9 mouse cellular contexts compared by ENCODE assay signal in genomic region chr11:18581997-18582780, GRCm38 (mm10).
DNase-seq lines count a peak whose midpoint lies in the region; ATAC-seq and TF ChIP-seq lines count a peak whose summit lies in the region.
"Had no signal": no experiment of that assay in that cellular context is flagged by ENCODE, and none has a peak within 500 bp of the region (broad histone marks: within the 10 kb centered on the region; RNA-seq: fewer than 3 reads in every experiment).

No protein-coding gene starts in this region.

- H3K9me3 ChIP-seq in heart, embryonic 16.5 days (replicated peaks; ENCODE audit: control insufficient read depth, low read length): no peaks in the 10 kb centered on the region
- H3K9me3 ChIP-seq in lung, embryonic 16.5 days (ENCODE audit: control insufficient read depth, low read length): no peaks in the 10 kb centered on the region
- H3K9me3 ChIP-seq in intestine, postnatal 0 days (ENCODE audit: control insufficient read depth): no peaks in the 10 kb centered on the region

- H3K4me1 ChIP-seq in heart, embryonic 16.5 days (ENCODE audit: control insufficient read depth, insufficient read depth, low read length): peaks cover 16% of the 10 kb centered on the region
- peaks cover 18% of the 10 kb centered on the region for H3K4me1 ChIP-seq in lung, embryonic 16.5 days (replicated peaks; ENCODE audit: control insufficient read depth, insufficient read depth, low read length)
- no peaks in the 10 kb centered on the region for H3K4me1 ChIP-seq in intestine, postnatal 0 days (replicated peaks; ENCODE audit: control insufficient read depth, insufficient read depth, low read length)

- no peak overlapping the region; the same call in 1 of the 2 replicates for H3K27ac ChIP-seq in heart, embryonic 16.5 days (ENCODE audit: low read length)
- peak overlapping the region; percentile 66 for H3K27ac ChIP-seq in lung, embryonic 16.5 days (ENCODE audit: low read length)
- H3K27ac ChIP-seq in intestine, postnatal 0 days (ENCODE audit: low read depth, low read length): no peak overlapping the region
- H3K27ac ChIP-seq: kidney, postnatal 0 days had no signal

- intact Hi-C loops in left cerebral cortex, postnatal 10 days (cut with DNase I): no loop called here

- peak; percentile 69 for ATAC-seq in heart, embryonic 16.5 days (replicated peaks; ENCODE audit: extremely low read depth, insufficient read depth, low FRiP score)
- ATAC-seq in lung, embryonic 16.5 days (ENCODE audit: low read depth): peak; percentile 96
- ATAC-seq in intestine, postnatal 0 days: no peak

- no peak overlapping the region for H3K9ac ChIP-seq in heart, embryonic 16.5 days (ENCODE audit: low read length)
- no peak overlapping the region for H3K9ac ChIP-seq in lung, embryonic 16.5 days (ENCODE audit: low read length)
- no peak overlapping the region for H3K9ac ChIP-seq in intestine, postnatal 0 days (ENCODE audit: low read depth, low read length)

- H3K4me2 ChIP-seq in heart, embryonic 16.5 days (ENCODE audit: low read depth, low read length): no peak overlapping the region
- no peak overlapping the region for H3K4me2 ChIP-seq in lung, embryonic 16.5 days (ENCODE audit: low read depth, low read length)
- H3K4me2 ChIP-seq in intestine, postnatal 0 days (replicated peaks; ENCODE audit: low read depth): no peak overlapping the region

- no peaks in the 10 kb centered on the region for H3K36me3 ChIP-seq in heart, embryonic 16.5 days (ENCODE audit: control insufficient read depth, insufficient read depth)
- no peaks in the 10 kb centered on the region for H3K36me3 ChIP-seq in lung, embryonic 16.5 days (ENCODE audit: control insufficient read depth, insufficient read depth, low read length)
- H3K36me3 ChIP-seq in intestine, postnatal 0 days (ENCODE audit: control insufficient read depth, insufficient read depth): no peaks in the 10 kb centered on the region

- no peak overlapping the region for H3K4me3 ChIP-seq in heart, embryonic 16.5 days (ENCODE audit: low read length)
- no peak overlapping the region for H3K4me3 ChIP-seq in lung, embryonic 16.5 days (ENCODE audit: low read length)
- H3K4me3 ChIP-seq in intestine, postnatal 0 days (ENCODE audit: low read depth, low read length): no peak overlapping the region

- no peak for TF ChIP-seq CTCF in intestine, postnatal 0 days (IDR thresholded peaks at IDR 0.05; ENCODE audit: low read depth)

- no peaks in the 10 kb centered on the region for H3K27me3 ChIP-seq in heart, embryonic 16.5 days (ENCODE audit: control insufficient read depth, insufficient read depth, low read length)
- no peaks in the 10 kb centered on the region for H3K27me3 ChIP-seq in lung, embryonic 16.5 days (ENCODE audit: control insufficient read depth, insufficient read depth, low read depth, low read length)
- H3K27me3 ChIP-seq in intestine, postnatal 0 days (replicated peaks; ENCODE audit: control insufficient read depth, insufficient read depth, low read length): no peaks in the 10 kb centered on the region

- 26% methylated on average over 2 of the region's 2 CpGs for WGBS in heart, embryonic 16.5 days
- 33% methylated on average over 2 of the region's 2 CpGs for WGBS in lung, embryonic 16.5 days
- WGBS in intestine, postnatal 0 days: 62% methylated on average over 2 of the region's 2 CpGs

- peak; percentile 25 for DNase-seq in adrenal gland, postnatal 10 days
- no peak for DNase-seq in adrenal gland, postnatal 36 days
- DNase-seq in layer of hippocampus, postnatal 10 days (ENCODE audit: low spot score in 2 of 2): peak; percentile 56 to 57
- DNase-seq in layer of hippocampus, adult 9-11 months: no peak
- DNase-seq in left cerebral cortex, postnatal 10 days (ENCODE audit: extremely low spot score in 1 of 2, low spot score in 2 of 2): no peak

Comparison
In these comparisons a context has a peak if more than half of its experiments do, and no peak if none do; other contexts are left out.
1. DNase-seq: peak in adrenal gland, postnatal 10 days (single experiment) and layer of hippocampus, postnatal 10 days (2 of 2); none in adrenal gland, postnatal 36 days (0 of 2), layer of hippocampus, adult 9-11 months (single experiment) and left cerebral cortex, postnatal 10 days (0 of 2).